ENCODE assay signal across 21 mouse cellular contexts in the genomic region with DNA sequence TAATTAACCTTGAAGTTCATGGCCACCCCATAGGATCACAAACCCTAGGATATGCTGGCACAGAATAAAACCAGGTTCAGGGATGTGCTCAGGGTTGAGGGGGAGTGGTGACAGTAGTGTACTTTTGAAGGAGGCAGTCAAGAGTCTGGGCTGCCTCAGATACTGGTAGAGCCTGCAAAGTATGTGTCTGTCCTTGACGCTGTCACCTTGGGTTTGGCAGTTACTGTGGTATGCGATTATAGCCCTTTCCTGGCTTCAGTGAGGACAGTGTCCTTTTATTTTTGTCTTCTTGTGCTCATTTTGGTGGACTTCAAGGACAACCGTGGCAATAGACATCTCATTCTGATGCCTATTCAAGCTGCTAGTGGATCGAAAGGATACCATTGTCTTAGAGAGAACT.
DNase-seq lines count a peak whose midpoint lies in the region; ATAC-seq and TF ChIP-seq lines count a peak whose summit lies in the region.
"Had no signal": no experiment of that assay in that cellular context is flagged by ENCODE, and none has a peak within 500 bp of the region (broad histone marks: within the 10 kb centered on the region; RNA-seq: fewer than 3 reads in every experiment).

No protein-coding gene starts in this region.

- no peak overlapping the region for H3K27ac ChIP-seq in kidney, adult 2 months (ENCODE audit: insufficient read depth, low read depth, low read length)
- no peak overlapping the region for H3K27ac ChIP-seq in intestine, embryonic 15.5 days
- H3K27ac ChIP-seq: forebrain, embryonic 13.5 days; hindbrain, embryonic 13.5 days; limb, embryonic 12.5 days; liver, embryonic 15.5 days had no signal

- H3K27me3 ChIP-seq in kidney, adult 2 months (replicated peaks; ENCODE audit: control insufficient read depth, insufficient read depth, low read length), result no peaks in the 10 kb centered on the region
- no peaks in the 10 kb centered on the region for H3K27me3 ChIP-seq in intestine, embryonic 15.5 days (replicated peaks)
- H3K27me3 ChIP-seq: forebrain, embryonic 13.5 days; hindbrain, embryonic 13.5 days; limb, embryonic 12.5 days; liver, embryonic 15.5 days had no signal

- no peak overlapping the region for H3K9ac ChIP-seq in intestine, embryonic 15.5 days
- H3K9ac ChIP-seq: forebrain, embryonic 13.5 days; hindbrain, embryonic 13.5 days; limb, embryonic 12.5 days; liver, embryonic 15.5 days had no signal

- no peak for ATAC-seq in intestine, embryonic 15.5 days
- ATAC-seq: activated CD4-positive, CD25-positive, alpha-beta regulatory T cell, adult 4 months; forebrain, embryonic 13.5 days had no signal

- H3K4me2 ChIP-seq in intestine, embryonic 15.5 days (replicated peaks), result no peak overlapping the region
- H3K4me2 ChIP-seq: forebrain, embryonic 13.5 days; hindbrain, embryonic 13.5 days; limb, embryonic 12.5 days; liver, embryonic 15.5 days; midbrain, embryonic 11.5 days had no signal

- no peaks in the 10 kb centered on the region for H3K36me3 ChIP-seq in kidney, adult 2 months (ENCODE audit: control insufficient read depth, insufficient read depth, low read length)
- H3K36me3 ChIP-seq in intestine, embryonic 15.5 days, result no peaks in the 10 kb centered on the region
- H3K36me3 ChIP-seq: hindbrain, embryonic 13.5 days; limb, embryonic 12.5 days; liver, embryonic 15.5 days had no signal

- 84% methylated on average over 4 of the region's 4 CpGs for WGBS in kidney, adult 2 months
- 88% methylated on average over 4 of the region's 4 CpGs for WGBS in intestine, embryonic 15.5 days

- H3K4me3 ChIP-seq in kidney, adult 2 months (ENCODE audit: insufficient read depth, low read depth, low read length), result no peak overlapping the region
- no peak overlapping the region for H3K4me3 ChIP-seq in intestine, embryonic 15.5 days (replicated peaks)
- H3K4me3 ChIP-seq: forebrain, embryonic 13.5 days; hindbrain, embryonic 13.5 days; limb, embryonic 12.5 days; liver, embryonic 15.5 days had no signal

- no peaks in the 10 kb centered on the region for H3K4me1 ChIP-seq in kidney, adult 2 months (ENCODE audit: control insufficient read depth, insufficient read depth, low read length)
- H3K4me1 ChIP-seq in intestine, embryonic 15.5 days (replicated peaks), result 0 out of 2 replicates have a peak, but pooled peaks cover under 1% of the 10 kb centered on the region
- H3K4me1 ChIP-seq: liver, embryonic 15.5 days had no signal

- DNase-seq in adrenal gland, adult (ENCODE audit: inconsistent age in 2 of 2, low spot score in 1 of 2), result peak; percentile 60 to 70
- DNase-seq in adrenal gland, postnatal 4 days (ENCODE audit: low spot score in 2 of 2), result no peak
- DNase-seq in kidney, adult 2 months, result peak; percentile 2
- no peak for DNase-seq in kidney, postnatal 10 days
- peak; percentile 21 to 44 for DNase-seq in adrenal gland, postnatal 36 days
- DNase-seq in heart, postnatal 4 days, result peak; percentile 29
- DNase-seq: cerebellum, adult 9-10 months; gastrocnemius, postnatal 36 days; kidney, adult 18-20 months; kidney, postnatal 14 days; lung, postnatal 10 days; right cerebral cortex, adult 18-20 months; thymus, adult 18-20 months; thymus, postnatal 36 days had no signal

- H3K9me3 ChIP-seq in intestine, embryonic 15.5 days, result no peaks in the 10 kb centered on the region
- H3K9me3 ChIP-seq: forebrain, embryonic 13.5 days; hindbrain, embryonic 13.5 days; limb, embryonic 12.5 days; liver, embryonic 15.5 days had no signal

- TF ChIP-seq POLR2A in kidney, adult 2 months (IDR thresholded peaks at IDR 0.05; ENCODE audit: low read depth, low read length), result no peak

- TF ChIP-seq CTCF in kidney, adult 2 months (conservative IDR thresholded peaks at IDR 0.05; ENCODE audit: insufficient read depth, insufficient read length, low read depth, low read length), result no peak

Comparison
In these comparisons a context has a peak if more than half of its experiments do, and no peak if none do; other contexts are left out.
1. DNase-seq: peak in adrenal gland, adult (2 of 2), kidney, adult 2 months (single experiment), adrenal gland, postnatal 36 days (2 of 2) and heart, postnatal 4 days (single experiment); none in adrenal gland, postnatal 4 days (0 of 2) and kidney, postnatal 10 days (single experiment).